Mouse (Mus musculus): Measurements from ENCODE around the gene Drc3.

- TF ChIP-seq POLR2A (IDR thresholded peaks at IDR 0.05; ENCODE audit: insufficient read depth, low read depth, low read length) (no peak), CTCF (IDR thresholded peaks at IDR 0.05; ENCODE audit: insufficient read depth, low read depth, low read length) (no peak)
Measured at GRCm38 (mm10) chr11:60351388-60351787, 1.7 kb upstream of the Drc3 start.

All from olfactory bulb, adult 2 months (tissue).